Mouse (Mus musculus): ENCODE measurements around the gene Tmem203.
A peak's percentile ranks its signal among the peaks of the same experiment; 100 is the strongest.

The Tmem203 gene

DNA sequence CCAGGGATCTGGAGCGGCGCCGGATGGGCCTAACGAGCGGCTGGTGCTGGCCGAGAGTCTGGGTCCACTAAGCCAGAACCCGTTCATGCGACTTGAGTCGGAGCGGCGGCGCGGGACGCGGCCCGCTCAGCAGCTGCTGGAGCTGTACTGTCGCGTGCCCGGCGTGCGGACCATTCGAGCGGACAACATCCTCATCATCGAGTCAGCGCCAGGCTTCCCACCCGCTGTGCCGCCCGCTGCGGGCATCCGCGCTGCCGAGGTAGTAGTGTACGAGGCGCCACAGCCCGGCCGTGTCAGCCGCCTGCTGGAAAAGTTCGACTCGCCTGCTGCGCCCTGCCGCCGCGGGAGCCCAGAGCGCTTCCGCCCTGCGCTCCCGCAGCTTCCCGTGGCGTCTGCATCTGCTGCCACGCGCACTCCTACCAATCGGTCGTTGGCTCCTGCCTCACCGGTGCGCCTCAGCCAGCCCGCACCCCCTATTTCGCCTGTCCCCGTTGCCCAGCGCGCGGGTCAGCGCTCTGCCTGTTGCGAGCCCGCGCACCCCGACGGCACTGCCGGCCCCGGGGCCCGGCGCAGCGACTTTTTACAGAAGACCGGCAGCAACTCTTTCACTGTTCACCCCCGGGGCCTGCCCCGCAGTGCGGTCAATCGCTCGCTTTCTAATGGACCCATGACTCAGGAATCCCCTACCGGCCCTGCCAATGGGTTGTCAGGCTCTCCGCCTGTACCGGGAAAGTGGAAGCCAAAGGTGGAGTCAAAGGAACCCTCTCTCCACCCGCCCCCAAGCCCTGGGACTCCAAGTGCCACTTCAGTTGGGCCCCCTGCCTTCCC lies 7.8 kb downstream of the Tmem203 start:
- DNase-seq (ENCODE audit: low read depth in 2 of 2, low spot score in 2 of 2) = peak; percentile 40 to 56

DNA sequence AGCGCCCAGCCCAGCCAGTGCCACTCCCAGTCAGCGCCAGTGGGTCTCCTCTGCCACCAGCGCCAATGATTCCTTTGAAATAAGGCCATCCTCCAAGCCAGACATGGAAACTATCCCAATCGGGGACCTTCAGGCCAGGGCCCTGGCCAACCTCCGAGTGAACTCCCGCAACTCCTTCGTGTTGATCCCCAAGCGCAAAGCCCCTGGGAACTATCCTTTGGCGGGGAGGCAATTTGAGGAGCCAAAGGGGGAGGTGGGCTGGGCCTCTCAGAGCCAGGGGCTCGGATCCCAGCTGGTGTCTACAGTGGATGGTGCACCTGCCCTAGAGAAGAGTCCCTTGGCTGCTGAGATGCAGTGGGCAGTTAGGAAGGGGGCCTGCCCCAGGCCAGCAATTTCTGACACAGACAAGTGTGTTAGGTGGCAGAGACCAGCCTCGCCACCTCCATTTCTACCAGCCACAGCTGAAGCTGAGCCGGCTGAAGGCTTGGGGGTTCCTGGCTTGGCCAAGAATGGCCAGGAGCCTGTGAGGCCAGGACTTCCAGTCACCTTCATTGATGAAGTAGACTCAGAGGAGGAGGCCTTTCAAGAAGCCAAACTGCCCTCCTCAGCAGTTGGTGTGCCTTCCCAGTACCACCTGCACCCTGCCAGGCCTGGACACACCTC lies 8.5 kb downstream of the Tmem203 start:
- no peak for DNase-seq (ENCODE audit: low read depth in 2 of 2, low spot score in 2 of 2)

DNA sequence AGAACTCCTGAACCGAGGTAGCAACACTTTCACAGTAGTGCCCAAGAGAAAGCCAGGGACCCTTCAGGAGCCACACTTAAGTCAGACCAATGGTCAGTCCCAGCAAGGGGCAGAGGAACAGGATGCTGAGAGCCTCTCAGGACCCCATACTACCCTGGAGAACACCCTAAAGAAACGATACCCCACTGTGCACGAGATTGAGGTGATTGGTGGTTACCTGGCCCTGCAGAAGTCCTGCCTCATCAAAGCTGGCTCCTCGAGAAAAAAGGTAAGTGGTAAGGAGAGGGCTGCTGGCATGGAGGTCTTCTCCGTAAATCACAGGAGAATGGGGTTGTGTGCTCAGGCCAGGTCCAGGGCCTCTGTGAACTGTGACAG lies 9.0 kb downstream of the Tmem203 start:
- DNase-seq (ENCODE audit: low read depth in 2 of 2, low spot score in 2 of 2) = no peak

DNA sequence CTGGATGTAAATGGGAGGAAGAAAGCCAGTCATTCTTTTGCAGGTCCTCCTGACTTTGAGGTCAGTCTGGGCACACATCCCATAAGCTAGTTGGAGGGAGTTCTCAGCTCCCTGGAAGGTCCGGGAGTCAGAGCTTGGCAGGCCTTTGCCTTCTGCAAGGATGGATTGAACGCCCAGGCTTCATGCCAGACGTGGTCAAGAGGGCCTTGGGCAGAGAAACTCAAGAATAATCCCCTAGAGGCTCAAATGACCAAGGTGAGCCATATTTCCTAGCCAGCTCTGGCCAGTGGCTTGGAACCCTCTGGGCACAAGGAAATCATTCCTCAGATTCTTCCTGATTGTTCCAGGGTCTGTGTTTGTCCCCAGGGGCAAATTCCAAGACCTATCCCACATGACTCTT lies 9.6 kb downstream of the Tmem203 start:
- no peak for DNase-seq (ENCODE audit: low read depth in 2 of 2, low spot score in 2 of 2)

DNA sequence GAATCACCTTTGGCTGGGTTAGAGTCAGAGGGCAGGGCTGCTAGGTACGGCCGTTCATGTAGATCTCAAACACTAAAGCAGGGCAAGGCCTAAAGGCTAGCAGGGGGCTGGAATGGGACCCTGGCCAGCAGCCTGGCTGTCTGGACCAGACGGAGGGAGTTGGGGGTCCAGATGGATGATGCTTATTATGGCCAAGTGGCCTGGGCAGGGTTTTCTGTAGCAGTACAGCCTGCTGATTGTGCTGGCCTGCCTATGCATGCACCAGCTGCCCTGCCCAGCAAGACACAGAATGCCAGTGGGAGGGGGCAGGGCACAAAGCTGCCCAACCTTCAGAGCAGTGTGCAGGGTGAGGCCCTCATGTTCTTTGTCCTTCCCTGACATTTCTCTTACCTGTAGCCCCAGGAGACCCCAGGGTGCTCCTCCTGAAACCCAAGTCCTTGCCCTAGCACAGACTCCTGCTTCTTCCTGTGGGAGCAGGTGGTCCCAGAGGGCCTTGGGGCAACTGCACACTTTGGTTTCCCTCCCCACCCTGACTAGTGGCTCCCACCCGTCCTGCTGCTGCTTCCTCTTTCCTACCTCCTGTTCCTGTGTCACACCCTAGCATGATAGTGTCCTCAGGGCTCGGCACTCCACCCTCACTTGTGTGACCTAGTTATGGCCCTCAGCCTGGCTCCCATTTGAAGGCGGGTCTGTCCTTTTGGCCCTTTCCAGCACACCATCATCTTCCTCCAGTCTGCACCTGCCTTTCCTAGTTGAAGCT lies 10.8 kb downstream of the Tmem203 start:
- no peak for DNase-seq (ENCODE audit: low read depth in 2 of 2, low spot score in 2 of 2)

GRCm38 (mm10) chr2:25266720-25267119 lies 11.5 kb downstream of the Tmem203 start:
- DNase-seq (ENCODE audit: low read depth in 2 of 2, low spot score in 2 of 2) = no peak

- no peak for DNase-seq (ENCODE audit: low read depth in 2 of 2, low spot score in 2 of 2)
These were observed 12.0 kb downstream of the Tmem203 start for GRCm38 (mm10) chr2:25267241-25267640.

GRCm38 (mm10) chr2:25267746-25268309 lies 12.6 kb downstream of the Tmem203 start:
- DNase-seq (ENCODE audit: low read depth in 2 of 2, low spot score in 2 of 2) = no peak

GRCm38 (mm10) chr2:25271827-25272511 lies 16.7 kb downstream of the Tmem203 start, which contains the start of the genes Ssna1 and Anapc2:
Gene Ssna1 (minus strand): TSS chr2:25272438.
Gene Anapc2 (plus strand): TSS chr2:25272478.
- DNase-seq (ENCODE audit: low read depth in 2 of 2, low spot score in 2 of 2) = peak; percentile 91 to 96

- DNase-seq (ENCODE audit: low read depth in 2 of 2, low spot score in 2 of 2) = no peak
These were observed 17.3 kb downstream of the Tmem203 start for GRCm38 (mm10) chr2:25272515-25272914.

DNA sequence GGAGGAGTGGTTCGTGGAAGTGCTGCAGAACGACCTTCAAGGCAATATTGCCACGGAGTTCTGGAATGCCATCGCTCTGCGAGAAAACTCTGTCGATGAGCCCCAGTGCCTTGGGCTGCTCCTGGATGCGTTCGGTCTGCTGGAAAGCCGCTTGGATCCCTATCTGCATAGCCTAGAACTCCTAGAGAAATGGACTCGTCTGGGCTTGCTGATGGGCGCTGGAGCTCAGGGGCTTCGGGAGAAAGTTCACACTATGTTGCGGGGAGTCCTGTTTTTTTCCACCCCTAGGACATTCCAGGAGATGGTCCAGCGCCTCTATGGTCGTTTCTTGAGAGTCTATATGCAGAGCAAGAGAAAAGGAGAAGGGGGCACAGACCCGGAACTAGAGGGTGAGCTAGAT lies 17.8 kb downstream of the Tmem203 start:
- no peak for DNase-seq (ENCODE audit: low read depth in 2 of 2, low spot score in 2 of 2)

DNA sequence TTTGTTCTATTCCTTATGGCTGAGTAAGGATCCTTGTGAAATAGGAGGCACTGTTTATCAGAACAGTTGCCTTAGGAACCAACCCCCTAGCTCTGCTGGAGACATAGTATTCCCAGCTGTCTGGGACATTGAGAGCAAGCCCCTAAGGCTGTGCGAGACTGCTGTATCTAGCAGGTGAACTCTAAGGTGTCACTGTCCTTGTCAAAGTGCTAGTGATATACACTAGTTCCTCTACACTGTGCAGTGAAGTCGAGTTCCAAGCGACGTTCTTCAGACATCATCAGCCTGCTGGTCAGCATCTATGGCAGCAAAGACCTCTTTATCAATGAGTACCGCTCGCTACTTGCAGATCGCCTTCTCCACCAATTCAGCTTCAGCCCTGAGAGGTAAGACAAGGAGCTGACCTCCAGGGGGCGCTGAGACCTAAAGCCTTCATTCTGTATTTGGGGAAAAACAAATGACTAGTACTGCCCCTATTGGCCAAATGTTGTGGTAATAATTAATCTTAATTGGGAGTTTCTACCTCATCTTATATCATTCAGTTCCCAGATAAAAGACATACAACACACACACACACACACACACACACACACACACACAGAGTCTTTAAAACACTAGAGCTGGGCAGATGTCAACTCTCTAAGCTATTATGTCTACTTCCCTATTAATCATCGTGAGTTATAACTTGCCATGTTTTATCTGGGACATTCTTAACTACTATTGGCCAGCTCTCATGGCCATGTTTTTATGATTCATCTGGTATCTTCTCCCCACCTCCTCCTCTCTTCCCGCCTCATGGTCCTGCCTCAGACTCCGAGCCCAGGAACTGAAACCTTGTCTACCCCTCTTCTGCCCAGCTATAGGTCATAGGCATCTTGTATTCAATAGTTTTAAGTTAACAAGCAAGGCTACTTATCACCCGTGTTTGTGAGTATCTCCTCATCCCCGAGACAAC lies 24.0 kb downstream of the Tmem203 start:
- DNase-seq (ENCODE audit: low read depth in 2 of 2, low spot score in 2 of 2) = peak; percentile 69 to 81

- DNase-seq (ENCODE audit: low read depth in 2 of 2, low spot score in 2 of 2) = no peak
These were observed 30.3 kb downstream of the Tmem203 start for GRCm38 (mm10) chr2:25285551-25285950.

DNA sequence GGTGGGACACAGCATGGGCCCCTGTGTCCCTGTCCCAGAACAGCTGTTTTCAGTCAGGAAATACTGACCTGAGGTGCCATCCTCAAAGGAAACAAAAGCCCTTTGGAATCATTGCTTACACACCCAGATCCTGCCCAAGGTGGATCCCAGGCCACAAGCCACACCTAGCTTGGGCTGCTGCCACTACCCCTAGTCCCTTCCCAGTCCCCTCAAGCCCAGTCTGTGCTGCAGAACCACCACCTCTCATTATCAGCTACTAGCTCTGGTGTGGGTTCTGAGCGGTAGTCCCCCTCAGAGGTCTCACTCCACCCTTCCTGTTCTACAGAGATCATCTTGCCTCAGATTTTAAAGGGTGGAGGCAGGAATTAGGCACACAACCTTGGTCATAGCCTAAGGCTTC lies 31.1 kb downstream of the Tmem203 start:
- DNase-seq (ENCODE audit: low read depth in 2 of 2, low spot score in 2 of 2) = no peak

DNA sequence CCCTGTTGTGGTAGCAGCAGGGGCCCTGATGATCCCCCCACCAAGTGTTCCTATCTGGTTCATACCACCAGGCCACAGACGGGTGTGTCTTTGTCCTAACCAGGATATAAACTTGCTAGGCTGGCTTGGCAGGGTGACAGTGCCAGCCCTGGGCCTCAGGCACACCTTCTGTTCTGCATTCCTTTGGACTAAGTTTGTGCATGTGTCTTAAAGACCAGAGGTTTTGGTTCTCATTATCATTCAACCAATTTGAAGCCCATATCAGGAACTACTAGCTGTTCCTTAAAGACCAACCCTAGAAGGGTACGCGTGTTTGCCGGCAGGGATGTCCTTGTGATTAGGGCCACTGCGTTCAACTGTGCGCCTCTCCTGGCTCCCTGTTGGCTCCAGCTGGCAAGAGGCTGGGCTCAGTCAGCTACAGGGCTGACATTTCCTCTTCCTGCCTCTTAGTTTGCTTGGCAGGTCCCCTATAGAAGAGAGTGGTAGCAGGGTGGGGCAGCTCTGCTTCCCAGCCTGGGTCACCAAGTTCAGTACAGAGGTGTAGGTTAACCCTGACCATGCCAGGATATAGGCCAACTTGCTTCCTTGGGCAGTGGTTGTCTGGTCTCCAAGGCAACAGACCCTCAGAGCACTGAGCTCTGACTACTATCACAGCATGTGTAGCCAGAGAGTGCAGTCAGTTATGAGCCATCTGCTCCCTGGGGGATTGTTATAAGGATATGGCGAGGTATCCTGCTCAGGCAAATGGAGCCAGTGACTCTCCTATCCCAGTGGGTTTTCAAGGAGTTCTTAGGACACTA lies 31.8 kb downstream of the Tmem203 start:
- DNase-seq (ENCODE audit: low read depth in 2 of 2, low spot score in 2 of 2) = no peak

- DNase-seq (ENCODE audit: low read depth in 2 of 2, low spot score in 2 of 2) = no peak
These were observed 32.8 kb downstream of the Tmem203 start, which contains the start of gene Tmem210 for GRCm38 (mm10) chr2:25287927-25288649. Gene Tmem210 (plus strand): TSS chr2:25288145.

GRCm38 (mm10) chr2:25288734-25289345 lies 33.6 kb downstream of the Tmem203 start:
- DNase-seq (ENCODE audit: low read depth in 2 of 2, low spot score in 2 of 2) = no peak

DNA sequence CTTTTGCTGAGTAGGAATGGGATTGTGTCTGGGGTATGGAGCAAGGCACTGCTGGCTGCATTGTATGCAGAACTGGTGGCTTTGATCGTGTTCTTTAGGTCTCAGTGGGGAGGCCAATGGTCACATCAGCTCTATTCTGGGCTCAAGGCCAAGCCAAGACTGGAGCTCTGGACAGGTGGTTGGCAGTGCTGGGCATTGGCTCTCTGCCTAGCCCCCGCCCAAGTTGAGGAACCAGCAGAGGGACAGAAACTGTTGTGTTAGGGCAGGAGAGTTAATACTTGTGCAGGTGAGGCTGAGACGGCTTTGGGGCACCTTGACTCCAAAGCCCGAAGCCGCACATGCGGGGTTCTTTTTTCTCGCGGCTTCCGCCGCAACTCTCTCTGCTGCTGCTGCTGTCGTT lies 34.4 kb downstream of the Tmem203 start, which contains the start of gene Lrrc26:
TSS of gene Lrrc26 (plus strand) at position 265 of the 400 bp plus-strand sequence.
- DNase-seq (ENCODE audit: low read depth in 2 of 2, low spot score in 2 of 2) = no peak
